Mouse (Mus musculus) MEL (cell line): ENCODE results near the gene Frmd5. TPM values are rescaled to one million over a fixed set of nuclear protein-coding genes. Genes with fewer than 3 reads are reported as not detected.
A peak's percentile ranks its signal among the peaks of the same experiment; 100 is the strongest.

ENCODE experiments used
- DNase-seq: peaks from one replicate; pipeline ENCODE4 v3.0.0; 2011; ENCODE audit warnings: low read depth, low spot score
- H3K27ac ChIP-seq: 2 replicates; pipeline ENCODE4 v1.5.1; 2012; ENCODE audit warnings: low read depth, mild to moderate bottlenecking, control low read depth, low read length, moderate library complexity; ENCODE audit not compliant: control insufficient read depth
- H3K27me3 ChIP-seq, 2 experiments: fragments of 150-350 bp in 1 of 2; sonication (generic) in 1 of 2; 2 replicates each; pipeline ENCODE4 v1.6.1; 2012; ENCODE audit warnings: low read length in 2 of 2, mild to moderate bottlenecking in 2 of 2, improper control_type of control experiment in 1 of 2, moderate library complexity in 1 of 2; ENCODE audit not compliant: insufficient read depth in 2 of 2, control insufficient read depth in 1 of 2
- H3K36me3 ChIP-seq, 2 experiments: 2 replicates each; pipeline ENCODE4 v1.6.1; 2012 to 2014; ENCODE audit warnings: low read length in 2 of 2, improper control_type of control experiment in 1 of 2, inconsistent platforms in 1 of 2, mild to moderate bottlenecking in 1 of 2; ENCODE audit not compliant: insufficient read depth in 2 of 2, control insufficient read depth in 1 of 2
- H3K4me1 ChIP-seq, 2 experiments: fragments of 150-350 bp in 1 of 2; sonication (generic) in 1 of 2; 2 replicates each; pipeline ENCODE4 v1.6.1; 2012; ENCODE audit warnings: low read length in 2 of 2, improper control_type of control experiment in 1 of 2, mild to moderate bottlenecking in 1 of 2; ENCODE audit not compliant: insufficient read depth in 2 of 2, control insufficient read depth in 1 of 2
- H3K4me3 ChIP-seq, 2 experiments: fragments of 150-350 bp in 1 of 2; sonication (generic) in 1 of 2; 2 replicates each; pipeline ENCODE4 v1.5.1; 2012; ENCODE audit warnings: low read depth in 2 of 2, low read length in 2 of 2, mild to moderate bottlenecking in 2 of 2, moderate library complexity in 2 of 2, control low read depth in 1 of 2, improper control_type of control experiment in 1 of 2; ENCODE audit not compliant: control insufficient read depth in 1 of 2, insufficient read depth in 1 of 2
- H3K79me2 ChIP-seq: 2 replicates; pipeline ENCODE4 v1.6.1; 2012; ENCODE audit warnings: mild to moderate bottlenecking, low read length, moderate library complexity; ENCODE audit not compliant: control insufficient read depth, poor library complexity, insufficient read depth
- H3K9ac ChIP-seq: 2 replicates; pipeline ENCODE4 v1.6.1; 2012; ENCODE audit warnings: low read depth, mild to moderate bottlenecking, control low read depth, low read length, moderate library complexity; ENCODE audit not compliant: control insufficient read depth, poor library complexity, severe bottlenecking
- H3K9me3 ChIP-seq: fragments of 150-350 bp; sonication (generic); replicated peaks from 2 replicates; pipeline ENCODE4 v1.6.1; 2012; ENCODE audit warnings: mild to moderate bottlenecking, low read length, improper control_type of control experiment, moderate library complexity; ENCODE audit not compliant: insufficient read depth
- BHLHE40 ChIP-seq: IDR thresholded peaks from 2 replicates; pipeline ENCODE4 v1.6.1; 2012; ENCODE audit warnings: low read depth, mild to moderate bottlenecking, inconsistent platforms, low read length, improper control_type of control experiment, borderline replicate concordance
- CHD2 ChIP-seq: IDR thresholded peaks from 2 replicates; pipeline ENCODE4 v1.6.1; 2011; ENCODE audit warnings: low read length, improper control_type of control experiment
- CTCF ChIP-seq, 3 experiments: IDR thresholded peaks in 2 of 3; conservative IDR thresholded peaks in 1 of 3; 2 replicates each; pipeline ENCODE4 v1.5.1; 2011 to 2012; ENCODE audit warnings: low read length in 3 of 3, low read depth in 2 of 3, mild to moderate bottlenecking in 2 of 3, improper control_type of control experiment in 1 of 3, inconsistent platforms in 1 of 3, mixed read lengths in 1 of 3, moderate library complexity in 1 of 3; ENCODE audit not compliant: control insufficient read depth in 1 of 3, insufficient read depth in 1 of 3, poor library complexity in 1 of 3, severe bottlenecking in 1 of 3
- E2F4 ChIP-seq: IDR thresholded peaks from 2 replicates; pipeline ENCODE4 v1.6.1; 2011; ENCODE audit warnings: low read depth, low read length, improper control_type of control experiment, borderline replicate concordance
- EP300 ChIP-seq, 2 experiments: IDR thresholded peaks; 2 replicates each; pipeline ENCODE4 v1.6.1; 2011; ENCODE audit warnings: improper control_type of control experiment in 2 of 2, low read length in 2 of 2, low read depth in 1 of 2, mild to moderate bottlenecking in 1 of 2
- ETS1 ChIP-seq: IDR thresholded peaks from 2 replicates; pipeline ENCODE4 v1.6.1; 2012; ENCODE audit warnings: low read depth, mild to moderate bottlenecking, inconsistent platforms, low read length, improper control_type of control experiment, moderate library complexity
- GABPA ChIP-seq: IDR thresholded peaks from 2 replicates; pipeline ENCODE4 v1.6.1; 2012; ENCODE audit warnings: low read depth, mild to moderate bottlenecking, inconsistent platforms, low read length, improper control_type of control experiment, moderate library complexity
- GATA1 ChIP-seq: IDR thresholded peaks from 2 replicates; pipeline ENCODE4 v1.6.1; 2011; ENCODE audit warnings: low read depth, low read length, improper control_type of control experiment
- JUND ChIP-seq: IDR thresholded peaks from 2 replicates; pipeline ENCODE4 v1.6.1; 2011; ENCODE audit warnings: low read depth, mild to moderate bottlenecking, improper control_type of control experiment, low read length
- KAT2A ChIP-seq: conservative IDR thresholded peaks from 2 replicates; pipeline ENCODE4 v1.6.1; 2012; ENCODE audit warnings: low read depth, low read length, improper control_type of control experiment, inconsistent platforms
- MAZ ChIP-seq: IDR thresholded peaks from 2 replicates; pipeline ENCODE4 v1.6.1; 2012; ENCODE audit warnings: low read depth, mild to moderate bottlenecking, inconsistent platforms, low read length, improper control_type of control experiment
- MEF2A ChIP-seq: IDR thresholded peaks from 2 replicates; pipeline ENCODE4 v1.6.1; 2014; ENCODE audit warnings: low read depth, mild to moderate bottlenecking, inconsistent platforms, low read length, improper control_type of control experiment; ENCODE audit not compliant: poor library complexity, insufficient replicate concordance, severe bottlenecking; ENCODE audit errors: extremely low read depth
- MXI1 ChIP-seq: IDR thresholded peaks from 2 replicates; pipeline ENCODE4 v1.6.1; 2011; ENCODE audit warnings: mild to moderate bottlenecking, low read depth, low read length, improper control_type of control experiment
- MYB ChIP-seq: IDR thresholded peaks from 2 replicates; pipeline ENCODE4 v1.6.1; 2011; ENCODE audit warnings: mild to moderate bottlenecking, low read depth, low read length, improper control_type of control experiment
- MYC ChIP-seq: IDR thresholded peaks from 2 replicates; pipeline ENCODE4 v1.6.1; 2011; ENCODE audit warnings: low read depth, mild to moderate bottlenecking, low read length, improper control_type of control experiment, moderate library complexity
- NELFE ChIP-seq: IDR thresholded peaks from 2 replicates; pipeline ENCODE4 v1.6.1; 2011; ENCODE audit warnings: low read depth, low read length, improper control_type of control experiment
- POLR2A ChIP-seq, 2 experiments: IDR thresholded peaks; 2 replicates each; pipeline ENCODE4 v1.6.1; 2011 to 2012; ENCODE audit warnings: low read length in 2 of 2, mild to moderate bottlenecking in 2 of 2, control low read depth in 1 of 2, improper control_type of control experiment in 1 of 2, low read depth in 1 of 2, moderate library complexity in 1 of 2; ENCODE audit not compliant: control insufficient read depth in 1 of 2, insufficient read depth in 1 of 2, poor library complexity in 1 of 2
- RAD21 ChIP-seq: IDR thresholded peaks from 2 replicates; pipeline ENCODE4 v1.6.1; 2011; ENCODE audit warnings: mild to moderate bottlenecking, low read depth, low read length, improper control_type of control experiment
- RCOR1 ChIP-seq: IDR thresholded peaks from 2 replicates; pipeline ENCODE4 v1.6.1; 2012; ENCODE audit warnings: low read depth, mild to moderate bottlenecking, inconsistent platforms, low read length, improper control_type of control experiment
- SMC3 ChIP-seq: IDR thresholded peaks from 2 replicates; pipeline ENCODE4 v1.6.1; 2011; ENCODE audit warnings: low read depth, low read length, improper control_type of control experiment
- TAL1 ChIP-seq: IDR thresholded peaks from 2 replicates; pipeline ENCODE4 v1.6.1; 2012; ENCODE audit warnings: mild to moderate bottlenecking, inconsistent platforms, low read length, moderate library complexity, mixed read lengths
- TBP ChIP-seq: IDR thresholded peaks from 2 replicates; pipeline ENCODE4 v1.8.0; 2011; ENCODE audit warnings: low read depth, low read length, improper control_type of control experiment
- TCF12 ChIP-seq: IDR thresholded peaks from 2 replicates; pipeline ENCODE4 v1.6.1; 2014; ENCODE audit warnings: low read depth, mild to moderate bottlenecking, inconsistent platforms, low read length, improper control_type of control experiment, moderate library complexity
- UBTF ChIP-seq: IDR thresholded peaks from 2 replicates; pipeline ENCODE4 v1.6.1; 2012; ENCODE audit warnings: low read depth, mild to moderate bottlenecking, inconsistent platforms, low read length, improper control_type of control experiment, moderate library complexity, borderline replicate concordance; ENCODE audit not compliant: insufficient read depth
- ZC3H11A ChIP-seq: IDR thresholded peaks from 2 replicates; pipeline ENCODE4 v1.6.1; 2012; ENCODE audit warnings: low read depth, mild to moderate bottlenecking, inconsistent platforms, low read length, improper control_type of control experiment
- ZKSCAN1 ChIP-seq: IDR thresholded peaks from 2 replicates; pipeline ENCODE4 v1.6.1; 2012; ENCODE audit warnings: low read depth, mild to moderate bottlenecking, inconsistent platforms, low read length, improper control_type of control experiment, moderate library complexity
- polyA plus RNA-seq, 2 experiments: library from polyadenylated mRNA; stranded (reverse) in 1 of 2; unstranded in 1 of 2; fragments of >175 nt in 1 of 2; fragments of >200 nt in 1 of 2; gene quantifications; 2 replicates each; pipeline versions ENCODE4 v1.2.1 to v1.2.4; 2012; ENCODE audit warnings: low replicate concordance in 2 of 2, low read depth in 1 of 2; ENCODE audit not compliant: insufficient read length in 2 of 2, insufficient read depth in 1 of 2, missing spikeins in 1 of 2
- total RNA-seq: library from RNA; depleted of rRNA; stranded (reverse); fragments of 300-350 nt; gene quantifications from 2 replicates; pipeline ENCODE4 v1.2.3, GENCODE M21; 2012

Frmd5 gene
- total and polyA plus RNA-seq, 3 experiments, result 0.04 to 0.15 TPM; not detected in 1

DNA sequence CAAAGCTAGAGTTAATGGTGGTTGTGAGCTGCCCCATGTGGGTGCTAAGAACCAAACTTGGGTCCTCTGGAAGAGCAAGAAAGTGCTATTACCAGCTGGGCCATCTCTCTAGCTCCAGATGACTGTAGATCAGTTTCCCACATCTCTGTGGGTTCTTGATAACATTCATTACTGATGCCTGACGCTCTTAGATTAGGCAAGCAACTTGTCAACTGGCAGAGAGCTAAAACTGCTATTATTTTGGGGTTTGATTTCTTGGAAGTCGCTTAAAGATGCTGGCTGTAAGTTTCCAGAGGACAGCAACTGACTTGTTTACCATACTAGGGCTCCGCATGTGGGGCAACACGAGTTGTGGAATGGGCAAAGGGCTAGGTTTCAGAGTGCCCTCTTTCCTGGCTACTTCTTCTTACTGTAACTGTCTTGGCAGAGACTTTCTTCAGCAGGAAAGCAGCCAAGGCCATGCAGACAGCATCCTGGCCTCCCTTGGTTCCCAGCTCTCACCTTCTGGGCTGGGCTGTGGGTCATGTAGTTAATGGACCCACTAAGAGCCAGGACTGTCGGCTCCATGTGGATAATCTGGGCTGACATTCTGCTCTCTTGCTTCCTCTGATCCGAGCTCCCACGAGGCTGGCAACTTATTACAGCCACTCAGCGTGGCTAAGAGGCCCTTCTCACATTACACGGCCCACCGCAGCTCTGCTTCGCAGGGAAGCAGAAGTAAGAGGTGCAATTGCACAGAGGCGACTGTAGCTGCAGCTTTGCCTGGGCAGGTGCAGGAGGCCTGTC lies 219.2 kb downstream of the Frmd5 start:
- Histone ChIP-seq H3K36me3 (peaks cover 0 to 17% of the 10 kb centered on the region in 2 experiments; a peak in 2 of 4 replicates), H3K79me2 (no peaks in the 10 kb centered on the region), H3K27me3 (no peaks in the 10 kb centered on the region), H3K4me1 (peaks cover 7 to 25% of the 10 kb centered on the region in 2 experiments), H3K9me3 (no peaks in the 10 kb centered on the region), H3K4me3 (no peak overlapping the region)
- peak; percentile 70 for DNase-seq
- TF ChIP-seq CTCF (IDR thresholded peaks at IDR 0.05 in 2 of 3, conservative IDR thresholded peaks at IDR 0.05 in 1 of 3; ENCODE audit: control insufficient read depth in 1 of 3, insufficient read depth in 1 of 3, low read depth in 2 of 3, low read length in 3 of 3, poor library complexity in 1 of 3, severe bottlenecking in 1 of 3) (no peak), RCOR1 (peak; percentile 66), TCF12 (peak; percentile 90), GATA1 (peak; percentile 81), MYB (no peak), ZKSCAN1 (no peak), ETS1 (peak; percentile 63), EP300 (IDR thresholded peaks at IDR 0.05; ENCODE audit: low read depth in 1 of 2, low read length in 2 of 2) (peak; percentile 50 to 79; a peak in 3 of 4 replicates), POLR2A (IDR thresholded peaks at IDR 0.05; ENCODE audit: control insufficient read depth in 1 of 2, insufficient read depth in 1 of 2, low read depth in 1 of 2, low read length in 2 of 2, poor library complexity in 1 of 2) (no peak), SMC3 (no peak), CHD2 (no peak), TAL1 (peak; percentile 57), NELFE (no peak), MAZ (no peak), GABPA (no peak), JUND (no peak), MXI1 (no peak), UBTF (no peak), MYC (0 out of 2 replicates have a peak, but pooled peaks have one; percentile 14), ZC3H11A (no peak), MEF2A (no peak), KAT2A (no peak), BHLHE40 (no peak), RAD21 (no peak), TBP (no peak), E2F4 (no peak)
- TF ChIP-seq, all 39 proteins: peak for 7
- 0 out of 2 replicates have a peak overlapping the region, but pooled peaks have one; percentile 9 for H3K27ac ChIP-seq
- H3K9ac ChIP-seq, result no peak overlapping the region
